Mouse (Mus musculus) CH12.LX (cell line): ENCODE data around the gene Cdc37l1. TPM values are rescaled to one million over a fixed set of nuclear protein-coding genes. Genes with fewer than 3 reads are reported as not detected.

ENCODE experiments used
- DNase-seq: peaks from one replicate; pipeline ENCODE4 v3.0.0-alpha.2; 2013; ENCODE audit errors: extremely low read depth
- H3K27ac ChIP-seq: 2 replicates; pipeline ENCODE4 v1.5.1; 2012; ENCODE audit warnings: low read depth, mild to moderate bottlenecking, control low read depth, moderate library complexity; ENCODE audit not compliant: insufficient read depth
- H3K27me3 ChIP-seq: replicated peaks from 2 replicates; pipeline ENCODE3; 2012; ENCODE audit warnings: inconsistent platforms
- H3K36me3 ChIP-seq, 2 experiments: replicated peaks in 1 of 2; 2 replicates each; pipeline versions ENCODE3 to v1.6.1; 2012; ENCODE audit warnings: inconsistent platforms in 1 of 2, low read length in 1 of 2, mild to moderate bottlenecking in 1 of 2, mixed read lengths in 1 of 2, moderate library complexity in 1 of 2; ENCODE audit not compliant: control insufficient read depth in 1 of 2, insufficient read depth in 1 of 2
- H3K4me1 ChIP-seq, 2 experiments: 2 replicates each; pipeline ENCODE4 v1.6.1; 2012; ENCODE audit warnings: inconsistent platforms in 1 of 2, moderate library complexity in 1 of 2; ENCODE audit not compliant: insufficient read depth in 2 of 2, control insufficient read depth in 1 of 2
- H3K4me2 ChIP-seq: 2 replicates; pipeline ENCODE4 v1.6.1; 2012; ENCODE audit warnings: low read depth, mild to moderate bottlenecking, control low read depth; ENCODE audit not compliant: poor library complexity, insufficient read depth, severe bottlenecking
- H3K4me3 ChIP-seq, 3 experiments: fragments of 150-350 bp in 1 of 3; sonication (generic) in 1 of 3; replicated peaks in 1 of 3; 2 replicates each; pipeline versions ENCODE3 to v1.5.1; 2011 to 2012; ENCODE audit warnings: low read depth in 2 of 3, low read length in 2 of 3, mild to moderate bottlenecking in 2 of 3, moderate library complexity in 2 of 3, control low read depth in 1 of 3, improper control_type of control experiment in 1 of 3, inconsistent platforms in 1 of 3, mixed read lengths in 1 of 3; ENCODE audit not compliant: poor library complexity in 1 of 3
- H3K79me2 ChIP-seq: replicated peaks from 2 replicates; pipeline ENCODE4 v1.6.1; 2012; ENCODE audit warnings: mild to moderate bottlenecking, moderate library complexity; ENCODE audit not compliant: control insufficient read depth, poor library complexity, insufficient read depth, severe bottlenecking; ENCODE audit errors: extremely low read depth
- H3K9ac ChIP-seq: 2 replicates; pipeline ENCODE4 v1.6.1; 2012; ENCODE audit warnings: low read depth, mild to moderate bottlenecking, control low read depth, moderate library complexity; ENCODE audit not compliant: insufficient read depth
- H3K9me3 ChIP-seq: replicated peaks from 2 replicates; pipeline ENCODE3; 2012; ENCODE audit warnings: low read length, inconsistent platforms, mixed read lengths
- BHLHE40 ChIP-seq: IDR thresholded peaks from 2 replicates; pipeline ENCODE4 v1.6.1; 2011; ENCODE audit warnings: mild to moderate bottlenecking, low read depth, low read length, improper control_type of control experiment
- CHD1 ChIP-seq: IDR thresholded peaks from 2 replicates; pipeline ENCODE4 v1.6.1; 2012; ENCODE audit warnings: low read depth, low read length, improper control_type of control experiment, inconsistent platforms
- CTCF ChIP-seq, 2 experiments: IDR thresholded peaks in 1 of 2; conservative IDR thresholded peaks in 1 of 2; 2 replicates each; pipeline ENCODE4 v1.5.1; 2011 to 2012; ENCODE audit warnings: low read depth in 2 of 2, low read length in 2 of 2, improper control_type of control experiment in 1 of 2, inconsistent platforms in 1 of 2, mild to moderate bottlenecking in 1 of 2, moderate library complexity in 1 of 2
- ELF1 ChIP-seq: IDR thresholded peaks from 2 replicates; pipeline ENCODE4 v1.6.1; 2014; ENCODE audit warnings: low read depth, mild to moderate bottlenecking, inconsistent platforms, low read length, improper control_type of control experiment
- EP300 ChIP-seq: IDR thresholded peaks from 2 replicates; pipeline ENCODE4 v1.6.1; 2011; ENCODE audit warnings: low read length, improper control_type of control experiment
- GABPA ChIP-seq: IDR thresholded peaks from 2 replicates; pipeline ENCODE4 v1.6.1; 2012; ENCODE audit warnings: low read depth, low read length, improper control_type of control experiment, inconsistent platforms; ENCODE audit not compliant: insufficient replicate concordance
- HCFC1 ChIP-seq: IDR thresholded peaks from 2 replicates; pipeline ENCODE4 v1.6.1; 2012; ENCODE audit warnings: low read depth, mild to moderate bottlenecking, inconsistent platforms, low read length, improper control_type of control experiment
- IRF4 ChIP-seq: IDR thresholded peaks from 2 replicates; pipeline ENCODE4 v1.6.1; 2014; ENCODE audit warnings: low read depth, mild to moderate bottlenecking, inconsistent platforms, low read length, improper control_type of control experiment
- JUN ChIP-seq: IDR thresholded peaks from 2 replicates; pipeline ENCODE4 v1.6.1; 2011; ENCODE audit warnings: low read depth, mild to moderate bottlenecking, low read length, improper control_type of control experiment, moderate library complexity; ENCODE audit not compliant: insufficient read depth
- JUND ChIP-seq: conservative IDR thresholded peaks from 2 replicates; pipeline ENCODE4 v1.6.1; 2011; ENCODE audit warnings: low read depth, low read length, improper control_type of control experiment
- KAT2A ChIP-seq: IDR thresholded peaks from 2 replicates; pipeline ENCODE4 v1.6.1; 2012; ENCODE audit warnings: low read length, improper control_type of control experiment, inconsistent platforms; ENCODE audit not compliant: insufficient replicate concordance
- MAFK ChIP-seq: IDR thresholded peaks from 2 replicates; pipeline ENCODE4 v1.6.1; 2011; ENCODE audit warnings: low read length, improper control_type of control experiment; ENCODE audit not compliant: insufficient replicate concordance
- MAX ChIP-seq: IDR thresholded peaks from 2 replicates; pipeline ENCODE4 v1.6.1; 2011; ENCODE audit warnings: low read length, improper control_type of control experiment
- MEF2A ChIP-seq: IDR thresholded peaks from 2 replicates; pipeline ENCODE4 v1.6.1; 2014; ENCODE audit warnings: low read depth, mild to moderate bottlenecking, inconsistent platforms, low read length, improper control_type of control experiment, borderline replicate concordance
- NELFE ChIP-seq: IDR thresholded peaks from 2 replicates; pipeline ENCODE4 v1.6.1; 2011; ENCODE audit warnings: low read depth, low read length, improper control_type of control experiment
- NRF1 ChIP-seq: IDR thresholded peaks from 2 replicates; pipeline ENCODE4 v1.6.1; 2014; ENCODE audit warnings: low read depth, mild to moderate bottlenecking, inconsistent platforms, low read length, improper control_type of control experiment, moderate library complexity
- PAX5 ChIP-seq: IDR thresholded peaks from 2 replicates; pipeline ENCODE4 v1.6.1; 2012; ENCODE audit warnings: low read length, inconsistent platforms, mixed read lengths
- POLR2A ChIP-seq: IDR thresholded peaks from 2 replicates; pipeline ENCODE4 v1.6.1; 2011; ENCODE audit warnings: low read depth, mild to moderate bottlenecking, improper control_type of control experiment, low read length
- POLR2AphosphoS2 ChIP-seq: IDR thresholded peaks from 2 replicates; pipeline ENCODE4 v1.6.1; 2011; ENCODE audit warnings: low read depth, low read length, improper control_type of control experiment
- RCOR1 ChIP-seq: conservative IDR thresholded peaks from 2 replicates; pipeline ENCODE4 v1.6.1; 2012; ENCODE audit warnings: low read depth, mild to moderate bottlenecking, inconsistent platforms, low read length, improper control_type of control experiment
- SIN3A ChIP-seq: IDR thresholded peaks from 2 replicates; pipeline ENCODE4 v1.6.1; 2012; ENCODE audit warnings: low read length, improper control_type of control experiment, inconsistent platforms
- SMC3 ChIP-seq: IDR thresholded peaks from 2 replicates; pipeline ENCODE4 v1.6.1; 2011; ENCODE audit warnings: low read depth, low read length, improper control_type of control experiment
- TBP ChIP-seq: conservative IDR thresholded peaks from 2 replicates; pipeline ENCODE4 v1.6.1; 2011; ENCODE audit warnings: low read depth, low read length, improper control_type of control experiment
- TCF12 ChIP-seq: IDR thresholded peaks from 2 replicates; pipeline ENCODE4 v1.6.1; 2014; ENCODE audit warnings: low read depth, mild to moderate bottlenecking, inconsistent platforms, low read length, improper control_type of control experiment
- UBTF ChIP-seq: IDR thresholded peaks from 2 replicates; pipeline ENCODE4 v1.6.1; 2012; ENCODE audit warnings: low read depth, mild to moderate bottlenecking, inconsistent platforms, low read length, improper control_type of control experiment, moderate library complexity
- USF1 ChIP-seq: IDR thresholded peaks from 2 replicates; pipeline ENCODE4 v1.6.1; 2014; ENCODE audit warnings: low read depth, mild to moderate bottlenecking, inconsistent platforms, low read length, improper control_type of control experiment
- ZMIZ1 ChIP-seq: IDR thresholded peaks from 2 replicates; pipeline ENCODE4 v1.6.1; 2012; ENCODE audit warnings: low read depth, mild to moderate bottlenecking, inconsistent platforms, low read length, improper control_type of control experiment
- ZNF384 ChIP-seq: IDR thresholded peaks from 2 replicates; pipeline ENCODE4 v1.6.1; 2012; ENCODE audit warnings: low read depth, low read length, improper control_type of control experiment, inconsistent platforms
- dilution Hi-C: fragments of 300-500 bp; cut with MboI; formaldehyde crosslinking; loops from 2 replicates; pipeline ENCODE4 v1.14.3; 2020; ENCODE audit warnings: low sequenced_read_pairs; ENCODE audit not compliant: extremely low pct_unique_long_range_greater_than_20kb, extremely low pct_ligation_motif_present
- in situ Hi-C: fragments of 300-500 bp; cut with MboI; formaldehyde crosslinking; loops from 3 replicates; pipeline ENCODE4 v1.14.3; 2019; ENCODE audit warnings: low sequenced_read_pairs, low pct_ligation_motif_present, low pct_unique_long_range_greater_than_20kb, mixed read lengths
- polyA plus RNA-seq: library from polyadenylated mRNA; unstranded; fragments of >175 nt; gene quantifications from 2 replicates; pipeline ENCODE4 v1.2.1, GENCODE M21; 2012; ENCODE audit warnings: low read depth; ENCODE audit not compliant: insufficient read length
- total RNA-seq, 2 experiments: library from RNA; depleted of rRNA; stranded (reverse); fragments of 300-350 nt in 1 of 2; fragments of >200 nt in 1 of 2; gene quantifications; 2 replicates each; pipeline ENCODE4 v1.2.3; 2012 to 2014

The Cdc37l1 gene
- total and polyA plus RNA-seq, 3 experiments, result 14.0 to 26.8 (median 22.9) TPM

DNA sequence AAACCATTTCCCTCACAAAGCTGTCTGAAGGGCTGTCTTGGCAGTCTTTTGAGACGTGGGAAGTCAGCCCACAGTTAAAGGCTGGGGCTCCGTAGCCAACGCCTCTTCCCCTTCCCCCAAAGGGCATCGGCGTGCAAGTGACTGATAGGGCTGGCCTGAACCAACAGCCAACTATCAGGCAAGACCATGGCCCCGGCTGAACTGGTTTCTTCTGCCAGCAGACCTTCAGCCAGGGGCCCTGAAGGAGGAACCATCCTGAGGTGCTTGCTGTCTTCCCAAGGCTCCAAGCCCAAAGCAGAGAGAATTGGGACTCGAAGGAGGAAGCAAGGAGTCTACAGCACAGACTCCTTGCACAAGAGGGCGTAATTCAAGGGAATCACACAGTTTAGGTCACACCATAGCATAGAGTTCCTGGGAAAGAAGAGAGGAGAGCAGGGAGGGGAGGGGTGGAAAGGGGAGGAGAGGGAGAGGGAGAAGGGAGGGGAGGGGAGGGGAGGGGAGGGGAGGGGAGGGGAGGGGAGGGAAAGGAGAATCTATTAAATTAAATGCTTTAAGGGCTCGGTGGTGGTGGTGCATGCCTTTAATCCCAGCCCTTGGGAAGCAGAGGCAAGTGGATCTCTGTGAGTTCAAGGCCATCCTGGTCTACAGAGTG, 74.4 kb downstream of the Cdc37l1 start:
- DNase-seq, result no peak

DNA sequence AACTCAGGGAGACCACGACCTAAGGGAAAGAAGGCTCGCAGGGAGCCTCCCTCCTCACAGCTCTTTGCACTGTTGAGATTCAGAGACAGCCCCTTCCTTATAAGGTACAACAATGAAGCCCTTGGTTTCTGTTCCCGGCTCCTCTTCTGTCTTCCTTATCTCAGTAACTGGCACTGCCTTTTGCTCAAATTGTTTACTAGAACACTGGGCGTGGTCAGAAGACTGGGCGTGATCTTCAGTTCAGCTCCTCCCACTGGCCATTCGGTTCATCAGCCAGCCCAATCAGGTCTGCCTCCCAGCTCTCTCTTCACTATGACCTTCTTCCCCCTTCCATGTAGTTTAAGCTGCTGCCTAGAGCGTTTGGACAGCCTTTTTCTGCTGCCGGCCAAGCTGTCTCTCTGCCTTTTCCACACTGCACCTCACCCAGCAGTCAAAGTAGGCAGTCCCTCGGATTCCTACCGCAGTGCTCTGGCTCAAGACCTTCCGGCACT, 76.9 kb downstream of the Cdc37l1 start:
- peak; percentile 92 for DNase-seq
- dilution Hi-C loops (no loop called here), in situ Hi-C loops (loop anchor here (5.0 to 25.0 kb wide), 2 partner anchors 290 to 445 kb away; partner anchors contain the start of gene Ric1)
- peaks cover 2 to 17% of the 10 kb centered on the region in 2 experiments; a peak in 3 of 4 replicates for H3K4me1 ChIP-seq
- TF ChIP-seq UBTF, result no peak
- TF ChIP-seq CHD1, result no peak
- TF ChIP-seq BHLHE40, result no peak
- TF ChIP-seq IRF4, result no peak
- no peak for TF ChIP-seq MAFK
- TF ChIP-seq CTCF (conservative IDR thresholded peaks at IDR 0.05 in 1 of 2, IDR thresholded peaks at IDR 0.05 in 1 of 2; ENCODE audit: low read depth in 2 of 2, low read length in 2 of 2), result no peak
- no peak; the same call in 1 of the 2 replicates for TF ChIP-seq TCF12
- peak; percentile 39; the same call in 1 of the 2 replicates for TF ChIP-seq NELFE
- TF ChIP-seq NRF1, result no peak
- no peak for TF ChIP-seq GABPA
- TF ChIP-seq EP300, result no peak
- TF ChIP-seq JUND, result no peak
- TF ChIP-seq ELF1, result peak; percentile 22; the same call in 1 of the 2 replicates
- TF ChIP-seq SIN3A, result no peak
- TF ChIP-seq PAX5, result no peak
- TF ChIP-seq MAX, result no peak
- TF ChIP-seq ZNF384, result no peak
- TF ChIP-seq MEF2A, result no peak
- TF ChIP-seq USF1, result no peak
- peak; percentile 83 for TF ChIP-seq TBP
- no peak for TF ChIP-seq RCOR1
- no peak for TF ChIP-seq ZMIZ1
- no peak for TF ChIP-seq SMC3
- TF ChIP-seq POLR2A, result peak; percentile 74
- TF ChIP-seq JUN, result no peak
- TF ChIP-seq KAT2A, result no peak
- H3K36me3 ChIP-seq, result peaks cover 0 to 2% of the 10 kb centered on the region in 2 experiments
- peak overlapping the region; percentile 53 to 69 (median 61) for H3K4me3 ChIP-seq
- peak overlapping the region; percentile 85 for H3K4me2 ChIP-seq
- no peaks in the 10 kb centered on the region for H3K27me3 ChIP-seq
- no peak overlapping the region for H3K27ac ChIP-seq
- H3K9ac ChIP-seq, result peak overlapping the region; percentile 65
- no peaks in the 10 kb centered on the region for H3K9me3 ChIP-seq
- no peaks in the 10 kb centered on the region for H3K79me2 ChIP-seq

More for the DNA sequence above, 74.4 kb downstream of the Cdc37l1 start:
- no peak for TF ChIP-seq POLR2AphosphoS2
- no peak for TF ChIP-seq HCFC1
- TF ChIP-seq CTCF (conservative IDR thresholded peaks at IDR 0.05 in 1 of 2, IDR thresholded peaks at IDR 0.05 in 1 of 2; ENCODE audit: low read depth in 2 of 2, low read length in 2 of 2), result no peak
- no peaks in the 10 kb centered on the region for H3K9me3 ChIP-seq
- in situ Hi-C loops, result loop anchor here (5.0 to 25.0 kb wide), 2 partner anchors 293 to 448 kb away; partner anchors contain the start of gene Ric1
- H3K27ac ChIP-seq, result peak overlapping the region; percentile 15; the same call in 1 of the 2 replicates
- no peaks in the 10 kb centered on the region for H3K79me2 ChIP-seq
- peaks cover 0 to 2% of the 10 kb centered on the region in 2 experiments for H3K36me3 ChIP-seq
- no peaks in the 10 kb centered on the region for H3K27me3 ChIP-seq
- peak overlapping the region; percentile 52 for H3K9ac ChIP-seq
- H3K4me3 ChIP-seq, result peak overlapping the region; percentile 24 to 64 (median 44)
- dilution Hi-C loops, result no loop called here
- H3K4me2 ChIP-seq, result peak overlapping the region; percentile 85
- peaks cover 2 to 17% of the 10 kb centered on the region in 2 experiments; a peak in 3 of 4 replicates for H3K4me1 ChIP-seq
